Mouse (Mus musculus) frontal cortex, postnatal 10 days (tissue): ENCODE measurements at regions not wholly inside any gene's neighbourhood (a gene's known extent, or its start where the extent isn't known, plus 50 kb on each side); places are given as distances from the start of the nearest gene placed in this dataset.

Source experiments
- DNase-seq, 2 experiments: peaks; one replicate each; pipeline ENCODE4 v3.0.0; 2022; ENCODE audit warnings: low spot score in 2 of 2, mixed read lengths in 1 of 2

DNA sequence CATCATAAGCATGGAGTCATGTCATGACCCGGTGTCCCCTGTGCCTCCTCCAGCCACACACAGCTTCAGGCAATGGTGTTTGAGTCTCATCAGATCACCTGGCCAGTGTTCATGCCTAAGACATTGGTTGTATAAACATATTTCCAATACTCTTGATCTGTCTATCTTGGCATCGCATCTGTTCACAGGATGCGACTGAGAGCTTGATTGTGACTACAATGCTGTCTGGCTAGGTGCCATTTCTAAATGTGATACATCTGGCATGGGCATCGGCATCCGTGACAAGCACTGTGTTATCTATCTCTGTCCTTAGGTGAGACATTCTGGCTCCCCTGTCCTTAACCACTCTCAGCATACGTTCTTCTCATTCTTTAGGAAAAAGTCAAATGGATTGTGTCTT, 102.3 kb upstream of the Fut8 start:
- DNase-seq = no peak

DNA sequence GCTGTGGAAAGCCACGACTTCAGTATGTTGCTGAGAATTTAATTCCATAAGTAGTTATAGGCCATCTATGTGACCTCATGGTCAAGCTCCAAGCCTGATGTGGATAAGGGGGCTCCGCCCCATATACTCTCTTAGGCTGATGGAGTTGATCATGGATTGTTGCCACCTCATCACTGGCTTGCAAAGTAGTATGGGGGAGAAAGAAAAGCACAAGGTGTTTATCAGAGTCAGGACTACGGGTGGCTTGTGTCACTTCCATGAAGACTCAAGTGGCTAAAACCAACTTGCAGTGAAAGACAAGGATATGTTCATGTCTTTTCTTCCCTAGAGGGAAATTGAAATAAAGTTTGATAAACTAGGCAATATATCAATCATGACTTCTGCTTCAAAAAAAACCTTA, 102.9 kb upstream of the Fut8 start:
- DNase-seq = no peak

DNA sequence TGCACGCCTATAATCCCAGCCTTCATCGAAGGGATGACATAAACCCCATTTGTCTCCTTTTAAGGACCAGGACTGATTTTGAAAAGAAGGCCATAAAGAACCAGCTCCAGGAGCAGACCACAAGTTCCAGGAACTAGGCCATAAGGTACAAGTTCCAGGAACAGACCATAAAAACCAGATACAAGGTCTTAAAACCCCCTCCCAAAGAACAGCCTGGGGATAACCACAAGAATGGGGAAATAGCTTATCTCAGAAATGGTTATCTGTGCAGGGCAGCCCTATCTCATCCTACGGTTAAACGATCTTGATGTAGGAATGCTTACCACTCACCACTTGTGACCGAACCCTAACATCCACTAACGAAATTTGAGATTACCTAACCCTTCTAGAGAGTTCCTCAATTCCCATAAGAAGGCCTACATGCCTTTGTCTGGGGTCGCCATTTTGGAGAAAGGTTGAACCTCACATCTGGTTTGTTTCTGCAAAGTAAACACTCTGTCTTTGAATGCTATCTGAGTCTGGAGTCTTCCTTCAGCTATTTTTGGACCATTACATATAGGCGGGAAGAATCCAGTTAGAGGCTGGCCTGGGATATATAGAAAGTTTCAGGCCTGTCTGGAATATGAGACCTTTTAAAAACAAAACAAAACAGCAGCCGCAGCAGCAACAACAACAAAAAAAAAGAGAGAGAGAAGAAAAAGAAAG, 103.5 kb upstream of the Fut8 start:
- DNase-seq = no peak

DNA sequence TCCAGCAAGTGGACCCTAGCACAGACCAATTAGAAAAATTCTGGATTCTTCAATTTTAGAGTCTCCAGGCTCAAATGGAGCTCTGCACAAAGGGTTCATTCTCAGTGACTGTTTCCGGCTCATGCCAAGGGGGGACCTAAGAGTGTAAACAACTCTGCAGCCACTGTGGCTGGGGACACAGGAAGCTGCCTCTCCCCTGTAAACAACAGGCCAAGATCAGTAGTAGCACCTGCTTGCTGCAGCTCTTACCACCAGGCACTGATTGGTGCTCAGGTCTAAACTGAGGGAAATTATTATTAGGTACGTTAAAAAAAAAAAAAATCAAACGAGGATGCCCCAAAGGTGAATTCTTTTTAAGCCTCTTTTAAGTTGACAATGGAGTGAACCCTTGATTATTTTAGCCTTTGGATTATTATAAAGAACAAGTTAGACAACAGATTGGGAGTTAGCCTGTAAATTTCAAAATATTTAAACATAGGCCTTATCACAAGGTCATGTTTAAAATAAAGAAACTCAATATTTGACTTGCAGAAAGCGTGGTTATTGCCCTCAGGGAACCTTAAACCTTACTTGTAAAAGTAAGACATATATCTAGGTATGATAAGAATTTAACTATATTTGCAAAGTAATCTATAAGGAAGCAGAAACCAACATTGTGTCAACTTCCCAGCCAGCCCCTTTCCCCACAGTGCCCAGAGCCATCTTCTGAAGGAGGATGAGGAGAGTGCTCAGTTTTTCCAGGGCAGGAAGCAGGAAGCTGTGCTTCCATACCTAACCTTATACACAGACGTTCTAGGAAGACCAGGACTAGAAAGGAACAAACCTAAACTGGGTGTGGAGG, 104.2 kb upstream of the Fut8 start:
- no peak for DNase-seq

DNA sequence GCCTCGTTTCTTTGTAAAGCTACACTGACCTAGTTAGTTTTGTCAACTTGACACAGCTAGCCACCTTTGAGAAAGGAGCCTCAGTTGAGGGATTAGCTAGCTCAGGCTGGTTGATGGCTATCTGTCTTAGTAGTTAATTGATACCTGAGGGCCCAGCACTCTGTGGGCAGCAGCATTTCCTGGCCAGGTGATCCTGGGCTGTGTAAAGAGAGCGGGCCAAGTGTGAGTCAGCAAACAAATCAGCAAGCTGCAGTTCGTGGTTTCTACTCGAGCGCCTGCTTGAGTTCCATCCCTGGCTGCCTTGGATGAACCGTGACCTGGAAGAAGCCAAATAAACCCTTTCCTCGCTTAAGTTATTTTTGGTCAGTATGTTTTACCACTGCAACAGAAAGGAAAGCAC, 106.6 kb upstream of the Fut8 start:
- DNase-seq = no peak

DNA sequence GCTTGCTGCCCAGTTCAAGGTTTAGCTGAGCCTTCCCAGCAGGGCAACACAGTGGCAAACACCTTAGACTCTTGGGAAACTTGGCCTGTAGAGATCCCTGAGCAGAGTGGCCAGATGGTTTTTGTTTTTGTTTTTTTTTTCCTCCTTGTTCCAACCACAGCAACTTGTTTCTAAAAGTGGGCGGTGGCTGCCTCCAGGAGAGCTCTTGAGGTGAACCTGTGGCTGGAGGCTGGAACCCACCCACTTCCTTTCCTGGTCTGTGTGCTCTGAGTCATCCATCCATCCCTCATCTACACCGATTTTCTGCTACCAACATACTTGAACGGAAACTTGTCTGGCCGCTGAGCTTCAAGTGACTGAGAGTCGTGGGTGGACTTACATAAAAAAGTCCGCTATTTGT, 107.4 kb upstream of the Fut8 start:
- DNase-seq = no peak

DNA sequence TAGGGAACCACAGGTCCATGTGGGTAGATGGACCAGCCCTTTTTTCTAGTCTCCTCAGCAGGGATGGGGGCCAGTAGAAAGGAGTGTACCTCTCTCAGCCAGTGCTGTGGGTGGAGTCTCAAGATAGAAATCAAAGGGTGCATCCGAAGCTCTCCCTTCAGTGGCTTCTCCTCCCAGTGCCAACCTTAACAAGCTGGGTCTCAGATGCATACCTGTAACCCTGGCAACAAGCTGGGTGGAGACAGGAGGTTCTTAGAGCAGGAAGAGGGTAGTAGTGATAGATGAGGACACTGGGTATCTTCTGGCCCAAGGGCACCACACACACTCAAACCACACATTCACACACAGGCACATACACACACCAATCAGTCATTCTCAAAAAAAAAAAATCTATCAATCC, 113.7 kb upstream of the Fut8 start:
- DNase-seq = no peak

DNA sequence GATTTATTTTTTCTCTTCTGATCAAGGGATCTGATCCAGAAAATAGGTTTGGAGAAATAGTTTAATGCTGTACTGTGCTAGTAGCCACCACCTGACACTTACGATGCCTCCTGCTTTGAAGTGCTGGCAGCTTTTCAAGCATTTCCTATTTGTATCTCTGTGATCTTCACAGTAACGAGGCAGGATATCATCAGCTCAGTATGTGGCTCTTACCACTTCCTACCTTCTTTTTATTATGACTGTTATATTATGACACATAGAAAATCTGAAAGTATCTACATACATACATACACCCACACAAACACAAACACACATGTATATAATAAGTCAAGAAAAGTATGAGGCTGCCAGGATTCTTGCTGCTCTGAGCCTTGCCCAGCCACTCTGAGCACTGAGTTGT, 124.4 kb upstream of the Fut8 start:
- DNase-seq = no peak

DNA sequence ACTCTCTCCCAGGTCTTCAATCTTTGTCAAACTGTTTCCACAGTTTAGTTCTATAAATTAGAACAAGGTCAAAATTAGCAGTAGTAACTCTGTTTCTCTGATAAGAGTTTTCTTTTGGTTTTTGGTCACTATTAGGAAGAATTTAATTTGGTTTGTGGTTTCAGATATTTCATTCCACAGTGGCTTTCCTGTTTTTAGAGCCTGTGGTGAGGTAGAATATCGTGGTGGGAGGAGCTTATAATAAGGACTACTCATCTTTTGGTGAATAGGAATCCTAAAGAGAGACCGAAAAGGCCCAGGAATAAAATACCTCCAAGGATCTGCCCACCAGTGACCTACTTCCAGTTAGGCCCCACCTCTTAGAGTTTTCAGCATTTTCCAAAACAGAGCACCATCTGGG, 125.8 kb upstream of the Fut8 start:
- DNase-seq = no peak

DNA sequence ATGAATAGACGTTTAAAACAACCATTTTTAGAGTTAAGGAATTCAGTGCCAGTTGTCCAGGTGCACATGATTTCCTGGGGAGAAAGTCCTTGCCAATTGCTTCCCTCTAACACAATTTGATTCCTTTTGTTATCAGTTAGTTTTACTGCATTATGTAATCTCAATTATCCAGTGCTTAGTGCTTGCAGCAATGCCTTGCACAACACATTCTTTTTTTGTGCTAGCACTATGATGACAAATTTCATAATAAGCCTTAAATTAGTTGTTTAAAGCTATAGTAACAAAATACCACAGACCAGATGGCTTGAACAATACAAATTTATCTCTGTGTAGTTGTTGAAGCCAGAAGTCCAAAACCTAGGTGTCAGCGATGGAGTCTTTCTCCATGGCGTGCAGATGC, 130.7 kb upstream of the Fut8 start:
- no peak for DNase-seq

DNA sequence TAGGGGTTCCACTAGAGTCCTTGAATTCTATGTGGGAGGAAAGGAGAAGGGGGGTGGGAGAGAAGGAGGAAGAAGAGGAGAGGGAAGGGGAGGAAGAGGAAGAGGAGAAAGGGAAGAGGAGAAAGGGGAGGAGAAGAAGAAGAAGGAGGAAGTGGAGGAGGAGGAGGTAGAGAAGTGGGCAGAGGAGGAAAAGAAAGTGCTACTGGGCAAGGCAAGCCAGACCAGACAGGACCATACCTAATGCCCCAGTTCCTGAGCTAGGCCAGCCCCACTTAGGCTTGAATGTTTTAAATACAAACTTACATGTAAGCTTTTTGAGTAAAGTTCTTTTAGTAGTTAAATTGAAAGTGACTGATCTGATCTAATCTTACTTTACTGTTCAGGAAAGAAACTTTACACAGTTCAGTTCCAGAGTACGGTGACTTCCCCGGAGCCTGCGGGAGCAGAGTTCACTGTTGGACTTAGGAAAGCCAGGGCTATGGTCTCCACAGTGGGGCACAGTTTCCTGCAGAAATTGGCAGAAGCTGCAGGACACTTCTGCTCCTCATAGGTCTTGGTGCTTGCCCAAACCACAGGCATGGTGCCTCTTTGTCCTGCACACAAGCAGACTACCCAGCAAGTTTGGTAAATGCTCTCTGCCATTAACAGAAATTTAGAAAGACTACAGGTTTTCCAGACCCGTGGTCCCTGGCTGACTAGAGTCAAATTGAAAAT, 131.9 kb upstream of the Fut8 start:
- DNase-seq = no peak

DNA sequence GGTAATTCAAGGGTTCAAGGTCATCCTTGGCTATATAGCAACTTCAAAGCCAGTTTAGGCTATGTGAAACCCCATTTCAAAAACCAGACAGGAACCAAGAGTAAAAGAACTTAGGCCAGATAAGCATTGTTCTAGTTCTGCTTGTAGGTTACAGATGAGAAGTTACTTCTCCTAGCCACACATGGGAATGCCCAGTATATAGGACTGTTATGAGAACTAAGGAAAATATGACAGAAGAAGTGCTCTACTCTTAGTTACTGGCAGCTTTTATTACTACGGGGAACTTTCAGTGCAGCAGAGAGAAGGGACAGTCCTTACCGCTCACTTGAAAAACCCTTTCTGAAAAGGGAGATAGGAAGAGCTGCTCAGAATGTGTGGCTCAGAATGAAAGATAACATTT, 137.4 kb upstream of the Fut8 start:
- no peak for DNase-seq

DNA sequence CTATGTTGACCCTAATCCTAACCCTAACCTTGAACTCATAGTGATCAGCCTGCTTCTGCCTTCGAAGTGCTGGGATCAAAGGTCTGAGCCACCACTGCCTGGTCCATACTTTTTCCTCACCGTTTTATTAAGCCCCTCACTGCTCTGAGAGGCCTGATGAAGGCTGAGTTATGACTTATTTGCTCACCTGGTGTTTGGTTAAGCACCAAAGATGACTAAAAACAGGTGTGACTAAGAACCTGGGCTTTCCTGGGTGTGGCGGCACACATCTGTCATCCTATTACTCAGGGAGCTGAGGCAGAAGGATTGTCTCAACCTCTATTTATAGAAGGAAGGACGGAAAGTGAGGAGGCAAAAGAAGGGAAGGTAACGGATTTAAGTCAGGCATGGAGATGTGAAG, 137.5 kb upstream of the Max start:
- no peak for DNase-seq

DNA sequence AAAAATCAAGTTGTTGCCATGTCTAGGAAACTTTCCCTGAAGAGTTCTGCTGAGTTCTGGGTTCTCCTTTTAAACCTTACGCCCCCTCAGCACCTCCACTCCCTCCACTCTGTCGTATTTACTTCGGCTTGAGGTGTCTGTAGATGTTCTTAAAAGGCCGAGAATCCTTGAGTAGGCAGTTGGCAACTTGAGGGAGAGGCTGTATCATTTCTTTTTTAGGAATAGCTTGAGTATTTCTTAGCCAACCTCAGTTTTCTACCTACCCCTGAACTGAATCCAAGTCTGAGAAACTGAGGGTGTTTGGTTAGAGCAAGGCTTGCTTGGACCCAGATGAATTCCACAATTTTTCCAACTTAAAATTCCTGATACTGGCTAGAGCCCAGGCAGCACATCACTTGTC, 136.8 kb upstream of the Max start:
- DNase-seq = peak in 1 of 2 experiments; percentile 17

DNA sequence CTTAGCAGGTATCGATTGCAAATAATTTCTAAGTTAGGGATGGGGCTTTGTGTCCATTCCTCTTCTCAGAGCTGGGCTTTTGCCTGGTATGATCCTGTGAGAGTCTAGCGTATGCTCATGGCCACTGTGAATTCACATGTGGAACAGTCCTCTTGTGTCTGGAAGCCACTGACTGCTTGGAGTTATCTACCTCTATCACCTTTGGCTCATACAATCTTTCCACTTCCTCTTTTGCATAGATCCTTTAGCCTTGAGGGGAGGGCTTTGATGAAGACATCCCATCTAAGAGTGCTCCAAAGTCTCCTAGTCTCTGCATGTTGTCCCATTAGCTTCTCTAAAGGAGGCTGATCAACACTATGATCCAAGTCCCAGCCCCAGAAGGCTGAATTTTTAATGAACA, 135.8 kb upstream of the Max start:
- DNase-seq = no peak

DNA sequence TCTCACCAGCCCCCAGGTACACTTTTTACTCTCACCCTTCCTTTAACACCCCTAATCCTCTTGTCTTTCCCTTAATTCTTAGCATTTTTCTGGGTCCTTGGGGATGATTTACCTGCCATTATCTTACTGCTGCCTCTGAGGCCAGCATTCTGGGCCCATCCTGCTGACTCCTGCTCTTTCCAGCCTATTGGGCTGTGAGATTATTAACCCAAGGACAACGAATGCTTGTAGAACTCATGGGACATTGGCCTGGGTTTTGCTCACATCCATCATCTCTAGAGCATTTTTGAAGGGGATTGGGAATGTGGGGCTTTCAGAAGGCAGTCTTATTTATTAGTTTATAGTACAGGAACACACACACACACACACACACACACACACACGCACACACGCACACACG, 134.5 kb upstream of the Max start:
- DNase-seq = no peak

DNA sequence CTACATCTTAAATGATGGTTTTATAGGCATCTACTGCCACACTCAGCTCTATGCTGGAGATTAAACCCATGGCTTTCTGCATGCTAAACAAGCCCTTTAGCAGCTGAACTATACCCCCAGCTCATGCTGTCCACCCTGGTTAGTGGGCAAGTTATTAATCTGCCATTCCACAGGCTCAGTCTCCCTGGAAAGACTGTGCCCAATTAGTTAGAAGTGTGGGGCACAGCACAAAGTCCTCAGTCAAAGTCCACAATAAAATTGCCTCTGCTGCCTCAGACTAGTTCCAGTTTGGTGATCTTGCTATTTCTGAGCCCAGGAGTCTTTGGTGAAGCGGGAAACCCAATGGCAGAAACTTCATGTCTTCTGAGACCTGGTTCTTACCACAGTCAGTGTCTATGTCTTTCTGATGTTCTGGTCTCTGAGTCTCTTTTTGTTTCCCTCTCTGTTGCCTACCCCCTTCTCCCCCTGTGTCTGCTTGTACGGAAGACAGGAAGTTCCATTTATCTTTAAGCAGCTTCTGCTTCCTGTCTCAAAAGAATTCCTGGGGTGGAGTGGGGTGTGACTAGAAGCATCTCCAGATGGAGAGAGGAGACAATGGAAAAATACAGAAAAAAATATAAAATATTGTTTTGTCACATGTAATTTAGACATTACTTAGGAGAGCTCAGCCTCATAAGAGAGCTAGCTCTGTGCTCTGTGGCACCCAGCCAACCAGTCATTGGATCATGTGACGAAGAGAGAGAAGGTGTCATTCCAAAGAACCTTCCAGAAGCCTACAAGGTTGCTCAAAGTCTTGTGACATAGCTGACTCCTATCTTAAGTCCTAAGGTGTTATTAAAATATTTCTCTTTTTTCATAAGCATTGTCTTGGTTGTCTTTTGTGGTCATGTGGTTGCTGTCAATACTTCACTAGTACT, 133.3 kb upstream of the Max start:
- DNase-seq = no peak

DNA sequence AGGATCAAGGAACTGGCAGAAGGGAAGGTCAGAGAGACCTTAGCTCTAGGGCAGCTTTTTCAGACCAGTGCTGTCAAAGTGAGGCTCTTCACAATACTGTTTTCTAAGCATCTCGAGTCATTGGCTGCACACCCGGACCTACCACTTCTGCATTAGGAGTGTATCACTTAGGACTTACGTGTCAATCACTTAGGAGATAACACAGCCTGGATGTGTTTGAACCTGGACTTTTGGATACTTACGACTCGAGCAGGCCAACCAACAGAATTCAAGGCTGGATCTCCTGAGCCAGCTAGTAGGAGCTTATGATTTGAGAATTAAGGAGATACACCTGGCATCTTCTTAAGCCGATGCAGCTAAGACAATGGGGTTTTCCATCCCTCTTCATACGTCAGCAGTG, 132.2 kb upstream of the Max start:
- DNase-seq = no peak

DNA sequence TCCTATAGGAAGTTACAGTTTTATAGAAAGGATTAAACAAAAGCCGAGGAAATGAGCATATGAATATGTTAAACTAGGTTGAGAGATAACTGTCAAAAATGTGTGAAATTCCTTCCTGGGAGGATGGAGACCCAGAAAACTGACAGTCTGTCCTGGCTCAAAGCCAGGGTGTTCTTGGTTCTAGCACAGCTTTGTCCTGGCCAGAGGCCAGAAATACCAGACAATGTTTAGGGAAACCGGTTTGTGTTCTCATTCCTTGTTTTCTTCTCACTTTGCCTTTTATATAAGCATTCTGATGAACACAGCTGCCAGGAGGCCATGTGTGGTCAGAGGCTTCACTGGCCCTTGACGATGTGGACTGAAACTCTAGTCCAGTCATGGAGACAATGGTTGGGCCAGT, 130.7 kb upstream of the Max start:
- peak in 1 of 2 experiments; percentile 9 for DNase-seq

DNA sequence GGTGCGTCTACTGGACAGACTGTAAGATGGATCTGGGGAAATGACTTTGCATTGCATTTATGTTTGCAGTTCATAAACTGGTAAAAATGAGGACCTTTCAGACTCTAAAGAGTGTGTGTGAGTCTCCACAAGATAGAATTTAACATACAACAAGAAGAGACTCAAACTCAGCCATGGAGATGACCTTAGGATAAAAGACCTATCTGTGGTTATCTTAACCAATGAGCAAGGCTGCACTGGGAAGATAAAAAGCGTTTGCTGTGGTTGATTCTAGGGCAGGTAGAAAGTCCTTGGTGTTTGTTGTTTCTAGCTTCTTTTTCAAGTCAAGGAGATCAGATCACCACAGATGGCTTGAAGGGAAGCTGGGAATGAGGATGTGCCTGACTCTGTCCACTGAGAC, 130.1 kb upstream of the Max start:
- no peak for DNase-seq

DNA sequence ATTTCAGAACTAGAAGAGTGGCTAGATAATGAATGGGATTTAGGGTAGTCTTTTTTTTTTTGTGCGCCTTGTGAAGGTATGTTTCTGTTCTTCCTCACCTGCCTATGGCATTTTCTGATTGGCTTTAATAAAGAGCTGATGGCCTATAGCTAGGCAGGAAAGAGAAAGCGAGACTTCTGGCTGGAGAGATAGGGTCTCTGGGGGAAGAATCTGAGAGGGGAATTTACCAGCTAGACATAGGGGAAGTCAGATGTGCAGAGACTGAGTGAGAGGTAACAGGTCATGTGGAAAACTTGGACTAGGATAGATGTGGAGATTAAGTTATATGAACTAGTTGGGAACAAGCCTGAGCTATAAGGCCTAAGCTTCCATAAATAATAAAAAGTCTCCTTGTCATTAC, 129.7 kb upstream of the Max start:
- DNase-seq = no peak

DNA sequence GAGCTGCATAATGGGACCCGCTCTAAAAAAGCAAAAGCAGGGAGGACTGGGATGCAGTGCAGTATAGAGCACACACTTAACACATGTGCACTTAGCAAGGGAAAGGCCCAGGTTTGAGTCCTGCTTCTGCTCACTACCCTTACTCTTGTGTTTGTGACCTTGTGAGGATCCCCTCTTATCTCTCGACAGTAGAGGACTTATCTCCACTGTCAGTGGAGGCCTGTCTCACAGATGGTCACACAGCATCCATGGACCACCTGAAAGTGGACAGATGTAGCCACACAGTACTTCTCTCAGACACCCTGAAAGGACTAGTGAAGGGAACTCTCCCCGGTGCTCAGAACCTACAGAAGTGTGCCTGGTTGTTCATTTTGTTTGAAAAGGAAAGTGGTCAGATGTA, 128.5 kb upstream of the Max start:
- DNase-seq = no peak
